Mouse (Mus musculus): ENCODE data around the gene Lef1. TPM values are rescaled to one million over a fixed set of nuclear protein-coding genes. Genes with fewer than 3 reads are reported as not detected.

The Lef1 gene
- total and polyA plus RNA-seq, 3 experiments, result 0.23 to 1.5 (median 0.34) TPM

- intact Hi-C loops (cut with DNase I), result loop anchor here (1.0 to 10.0 kb wide), 2 partner anchors 31 to 1547 kb away; no protein-coding TSS in a partner anchor
- no peaks in the 10 kb centered on the region for H3K27me3 ChIP-seq (ENCODE audit: control insufficient read depth, insufficient read depth, low read length)
- peak within 1 kb of the TSS; percentile 90 for H3K27ac ChIP-seq
- DNase-seq, result peak; percentile 90 to 91
- peaks cover 6% of the 10 kb centered on the region for H3K4me1 ChIP-seq (ENCODE audit: control insufficient read depth, insufficient read depth, low read length)
- H3K79me2 ChIP-seq (replicated peaks; ENCODE audit: control insufficient read depth, insufficient read depth, low read length), result peaks cover 2% of the 10 kb centered on the region; the same call in 1 of the 2 replicates
- under 1% methylated on average over 54 of the region's 54 CpGs for WGBS
- peak within 1 kb of the TSS; percentile 98 for H3K4me3 ChIP-seq
- peaks cover 18% of the 10 kb centered on the region for H3K36me3 ChIP-seq (ENCODE audit: control insufficient read depth, insufficient read depth, low read length)
- no peak for TF ChIP-seq CTCF (IDR thresholded peaks at IDR 0.05)
- peak; percentile 88 for TF ChIP-seq POLR2A (IDR thresholded peaks at IDR 0.05; ENCODE audit: insufficient read depth, low read depth, low read length)
- TF ChIP-seq EP300 (IDR thresholded peaks at IDR 0.05; ENCODE audit: insufficient read depth, low read depth, low read length), result no peak
- peak within 1 kb of the TSS; percentile 89 for H3K9ac ChIP-seq (ENCODE audit: low read depth, low read length)
Measured at GRCm38 (mm10) chr3:131271559-131272373, 161.5 kb downstream of the Lef1 start, which contains the start of gene Hadh. Gene Hadh, minus strand, starts transcription at chr3:131272101.

- DNase-seq, result no peak
- Histone ChIP-seq H3K27ac (peak overlapping the region; percentile 90), H3K4me3 (peak overlapping the region; percentile 98), H3K36me3 (ENCODE audit: control insufficient read depth, insufficient read depth, low read length) (peaks cover 11% of the 10 kb centered on the region), H3K79me2 (replicated peaks; ENCODE audit: control insufficient read depth, insufficient read depth, low read length) (peaks cover 2% of the 10 kb centered on the region; the same call in 1 of the 2 replicates), H3K27me3 (ENCODE audit: control insufficient read depth, insufficient read depth, low read length) (no peaks in the 10 kb centered on the region), H3K9ac (ENCODE audit: low read depth, low read length) (peak overlapping the region; percentile 35), H3K4me1 (ENCODE audit: control insufficient read depth, insufficient read depth, low read length) (peaks cover 1% of the 10 kb centered on the region)
- TF ChIP-seq EP300 (IDR thresholded peaks at IDR 0.05; ENCODE audit: insufficient read depth, low read depth, low read length) (no peak), CTCF (IDR thresholded peaks at IDR 0.05) (no peak), POLR2A (IDR thresholded peaks at IDR 0.05; ENCODE audit: insufficient read depth, low read depth, low read length) (no peak)
- intact Hi-C loops (cut with DNase I), result loop anchor here (1.0 to 10.0 kb wide), 2 partner anchors 30 to 1548 kb away; no protein-coding TSS in a partner anchor
- WGBS, result 14% methylated on average over 10 of the region's 10 CpGs
Measured at GRCm38 (mm10) chr3:131272374-131273100, 162.3 kb downstream of the Lef1 start.

Other genes with a start within 250 kb of the Lef1 start
- 100 to 1,000 TPM; 648 to 774 TPM for gene Hadh, start 161.6 kb downstream of the Lef1 start, total RNA-seq (2021)
- 619 and 842 TPM in 2 replicates for gene Hadh, start 161.6 kb downstream of the Lef1 start, polyA plus RNA-seq (2012; rRNA removed)
- 10 to 100 TPM; 32.8 to 40.9 TPM for gene Cyp2u1, start 192.8 kb downstream of the Lef1 start, total RNA-seq (2021)
- 13.0 and 15.0 TPM in 2 replicates for gene Cyp2u1, start 192.8 kb downstream of the Lef1 start, polyA plus RNA-seq (2012; rRNA removed)

Measured in heart, adult 2 months (tissue).